Mouse (Mus musculus) heart, embryonic 16.5 days (tissue): ENCODE measurements around the gene Plekhj1. TPM values are rescaled to one million over a fixed set of nuclear protein-coding genes. Genes with fewer than 3 reads are reported as not detected.
"Not testable (repeated sequence)": the region's sequence is repeated elsewhere in the genome, so short reads cannot be mapped to it uniquely, and the experiment has no call there.

ENCODE experiments used
- ATAC-seq: fragments of 200-750 bp; cut with Nextera tagmentation; replicated peaks from 2 replicates; pipeline ENCODE4 v1.8.0; 2017; ENCODE audit warnings: moderate number of reproducible peaks; ENCODE audit not compliant: insufficient read depth, low FRiP score; ENCODE audit errors: extremely low read depth
- H3K27ac ChIP-seq: fragments of 300-500 bp; sonication (generic); 2 replicates; pipeline ENCODE4 v1.5.1; 2014; ENCODE audit warnings: mild to moderate bottlenecking, low read length, control low read depth, moderate library complexity
- H3K27me3 ChIP-seq: fragments of 300-500 bp; sonication (generic); 2 replicates; pipeline ENCODE4 v1.6.1; 2014; ENCODE audit warnings: low read length, mixed read lengths; ENCODE audit not compliant: control insufficient read depth, insufficient read depth
- H3K36me3 ChIP-seq: fragments of 300-500 bp; sonication (generic); 2 replicates; pipeline ENCODE4 v1.6.1; 2014; ENCODE audit not compliant: control insufficient read depth, insufficient read depth
- H3K4me1 ChIP-seq: fragments of 300-500 bp; sonication (generic); 2 replicates; pipeline ENCODE4 v1.6.1; 2014; ENCODE audit warnings: low read length, mixed read lengths; ENCODE audit not compliant: control insufficient read depth, insufficient read depth
- H3K4me2 ChIP-seq: fragments of 300-500 bp; sonication (generic); 2 replicates; pipeline ENCODE4 v1.6.1; 2014; ENCODE audit warnings: low read depth, mild to moderate bottlenecking, control low read depth, low read length
- H3K4me3 ChIP-seq: fragments of 300-500 bp; sonication (generic); 2 replicates; pipeline ENCODE4 v1.5.1; 2014; ENCODE audit warnings: mild to moderate bottlenecking, control low read depth, low read length
- H3K9ac ChIP-seq: fragments of 300-500 bp; sonication (generic); 2 replicates; pipeline ENCODE4 v1.6.1; 2014; ENCODE audit warnings: low read length, control low read depth
- H3K9me3 ChIP-seq: fragments of 300-500 bp; sonication (generic); replicated peaks from 2 replicates; pipeline ENCODE4 v1.6.1; 2016; ENCODE audit warnings: low read length; ENCODE audit not compliant: control insufficient read depth
- WGBS: fragments of 180-500 bp; shearing (Covaris S2); extraction: QIAGEN DNeasy Blood & Tissue Kit; methylation state at CpG from one replicate; pipeline ENCODE4 v1.1.7; 2014; 5-methylcytosine and 5-hydroxymethylcytosine counted together
- polyA plus RNA-seq: library from polyadenylated mRNA; unstranded; fragments of >200 nt; fragmentation: Nextera tagmentation; extraction: Ambion mirVana; gene quantifications from 2 replicates; pipeline ENCODE4 v1.2.1, GENCODE M21; 2015

The Plekhj1 gene
- polyA plus RNA-seq, 1 experiment from 2014 or later, result 79.4 TPM

- 0 out of 2 replicates have a peak overlapping the region, but pooled peaks have one; percentile 3 for H3K9ac ChIP-seq
- ATAC-seq, result no peak
- peaks cover 45% of the 10 kb centered on the region for H3K27me3 ChIP-seq
Observed at GRCm38 (mm10) chr10:80838346-80838912, 40.0 kb upstream of the Plekhj1 start.

GRCm38 (mm10) chr10:80837827-80838226 is 39.4 kb upstream of the Plekhj1 start:
- 12% methylated on average over 2 of the region's 2 CpGs for WGBS
- peaks cover 18% of the 10 kb centered on the region for H3K4me1 ChIP-seq
- H3K4me2 ChIP-seq, result 0 out of 2 replicates have a peak overlapping the region, but pooled peaks have one; percentile 10
- ATAC-seq, result peak; percentile 78
- no peak overlapping the region for H3K4me3 ChIP-seq
- H3K9ac ChIP-seq, result 0 out of 2 replicates have a peak overlapping the region, but pooled peaks have one; percentile 3
- H3K27ac ChIP-seq, result peak overlapping the region; percentile 71
- no peaks in the 10 kb centered on the region for H3K9me3 ChIP-seq
- peaks cover 42% of the 10 kb centered on the region for H3K27me3 ChIP-seq
- H3K36me3 ChIP-seq, result no peaks in the 10 kb centered on the region

More at GRCm38 (mm10) chr10:80838346-80838912, 40.0 kb upstream of the Plekhj1 start:
- H3K4me3 ChIP-seq, result no peak overlapping the region
- H3K4me1 ChIP-seq, result peaks cover 20% of the 10 kb centered on the region
- H3K9me3 ChIP-seq, result no peaks in the 10 kb centered on the region
- H3K36me3 ChIP-seq, result no peaks in the 10 kb centered on the region
- H3K27ac ChIP-seq, result peak overlapping the region; percentile 71
- no peak overlapping the region for H3K4me2 ChIP-seq
- WGBS, result 58% methylated on average over 2 of the region's 2 CpGs

GRCm38 (mm10) chr10:80836949-80837379 is 38.5 kb upstream of the Plekhj1 start:
- H3K27ac ChIP-seq, result no peak overlapping the region; the same call in none of the 2 replicates
- peaks cover 18% of the 10 kb centered on the region for H3K4me1 ChIP-seq
- H3K36me3 ChIP-seq, result no peaks in the 10 kb centered on the region
- H3K9me3 ChIP-seq, result no peaks in the 10 kb centered on the region
- 0 out of 2 replicates have a peak overlapping the region, but pooled peaks have one; percentile 33 for H3K9ac ChIP-seq
- 39% methylated on average over 7 of the region's 7 CpGs for WGBS
- H3K4me3 ChIP-seq, result no peak overlapping the region
- H3K27me3 ChIP-seq, result peaks cover 39% of the 10 kb centered on the region
- ATAC-seq, result no peak
- 0 out of 2 replicates have a peak overlapping the region, but pooled peaks have one; percentile 2 for H3K4me2 ChIP-seq

DNA sequence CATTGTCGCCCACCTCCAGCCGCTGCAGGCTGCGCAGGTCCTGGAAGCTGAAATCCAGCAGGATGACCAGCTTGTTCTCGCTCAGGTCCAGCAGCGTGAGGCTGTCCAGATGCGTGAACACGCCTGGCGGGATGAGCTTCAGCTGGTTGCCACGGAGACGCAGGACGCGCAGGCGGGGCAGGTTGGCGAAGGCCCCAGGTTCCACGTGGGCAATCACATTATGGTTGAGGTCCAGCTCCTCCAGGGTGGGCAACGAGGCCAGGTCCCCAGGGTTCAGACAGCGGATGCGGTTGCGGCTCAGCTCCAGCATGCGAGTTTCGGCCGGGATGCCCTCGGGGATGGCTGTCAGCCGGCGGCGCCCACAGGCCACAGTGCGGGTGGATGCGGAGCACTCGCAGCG is 37.2 kb upstream of the Plekhj1 start:
- ATAC-seq, result no peak
- Histone ChIP-seq H3K4me2 (no peak overlapping the region), H3K27me3 (peaks cover 34% of the 10 kb centered on the region), H3K4me1 (peaks cover 25% of the 10 kb centered on the region), H3K27ac (no peak overlapping the region), H3K4me3 (no peak overlapping the region), H3K9me3 (no peaks in the 10 kb centered on the region), H3K9ac (no peak overlapping the region), H3K36me3 (no peaks in the 10 kb centered on the region)
- WGBS, result 53% methylated on average over 30 of the region's 30 CpGs

DNA sequence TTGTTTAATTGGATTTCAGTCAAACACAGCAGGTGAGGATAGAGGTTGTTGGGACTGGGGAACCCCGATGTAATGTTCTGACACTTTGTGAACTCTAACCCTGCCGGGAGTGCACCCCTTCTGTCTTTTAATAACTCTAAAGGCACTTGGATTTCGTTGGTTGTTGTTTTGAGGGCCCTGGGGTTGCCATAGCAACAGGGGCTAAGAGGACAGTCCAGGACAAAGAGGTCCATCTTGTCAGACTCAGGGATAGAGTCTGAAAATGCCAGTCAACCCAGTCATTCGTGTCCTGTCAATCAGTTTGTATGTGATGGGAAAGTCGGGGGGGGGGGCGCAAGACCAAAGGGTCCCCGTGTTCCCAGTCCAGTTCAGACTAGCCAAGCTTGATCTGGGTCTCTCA is 34.4 kb upstream of the Plekhj1 start:
- H3K27ac ChIP-seq, result no peak overlapping the region
- 66% methylated on average over 7 of the region's 7 CpGs for WGBS
- H3K27me3 ChIP-seq, result peaks cover 34% of the 10 kb centered on the region
- H3K9ac ChIP-seq, result no peak overlapping the region
- H3K4me1 ChIP-seq, result peaks cover 38% of the 10 kb centered on the region
- no peaks in the 10 kb centered on the region for H3K9me3 ChIP-seq
- H3K36me3 ChIP-seq, result peaks cover 15% of the 10 kb centered on the region
- H3K4me3 ChIP-seq, result no peak overlapping the region
- no peak for ATAC-seq
- H3K4me2 ChIP-seq, result no peak overlapping the region

GRCm38 (mm10) chr10:80831136-80831535 is 32.7 kb upstream of the Plekhj1 start:
- 4% methylated on average over 9 of the region's 9 CpGs for WGBS
- no peak for ATAC-seq
- Histone ChIP-seq H3K27ac (no peak overlapping the region), H3K4me1 (peaks cover 29% of the 10 kb centered on the region), H3K9me3 (no peaks in the 10 kb centered on the region), H3K27me3 (peaks cover 30% of the 10 kb centered on the region), H3K4me2 (no peak overlapping the region), H3K9ac (no peak overlapping the region), H3K4me3 (no peak overlapping the region), H3K36me3 (peaks cover 15% of the 10 kb centered on the region)

- Histone ChIP-seq H3K4me2 (no peak overlapping the region), H3K27me3 (peaks cover 14% of the 10 kb centered on the region), H3K4me3 (no peak overlapping the region), H3K27ac (peak overlapping the region; percentile 18; the same call in 1 of the 2 replicates), H3K4me1 (peaks cover 31% of the 10 kb centered on the region), H3K36me3 (peaks cover 15% of the 10 kb centered on the region), H3K9ac (peak overlapping the region; percentile 29; the same call in 1 of the 2 replicates), H3K9me3 (no peaks in the 10 kb centered on the region)
- WGBS, result 35% methylated on average over 1 of the region's 1 CpGs
- ATAC-seq, result no peak
Observed at GRCm38 (mm10) chr10:80829359-80830278, 31.2 kb upstream of the Plekhj1 start.

DNA sequence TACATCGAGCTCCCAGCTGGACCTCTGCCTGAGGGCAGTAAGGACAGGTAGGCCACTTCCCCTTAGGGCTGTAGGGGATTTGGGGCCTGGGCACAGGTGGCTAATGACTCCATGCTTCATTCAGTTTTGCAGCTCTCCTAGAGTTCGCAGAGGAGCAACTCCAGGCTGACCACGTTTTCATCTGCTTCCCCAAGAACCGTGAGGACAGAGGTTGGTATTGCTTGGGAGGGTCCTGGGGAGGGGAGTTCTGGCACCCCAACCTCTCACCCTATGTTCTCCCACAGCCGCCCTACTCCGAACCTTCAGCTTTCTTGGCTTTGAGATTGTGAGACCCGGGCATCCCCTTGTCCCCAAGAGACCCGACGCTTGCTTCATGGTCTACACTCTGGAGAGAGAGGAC is 30.2 kb upstream of the Plekhj1 start:
- not testable (repeated sequence) for H3K27me3 ChIP-seq, H3K9me3 ChIP-seq, ATAC-seq, H3K27ac ChIP-seq, H3K9ac ChIP-seq
- Histone ChIP-seq H3K4me3 (peak overlapping the region; percentile 93), H3K36me3 (peaks cover 15% of the 10 kb centered on the region), H3K4me2 (peak overlapping the region; percentile 86; the same call in 1 of the 2 replicates), H3K4me1 (peaks cover 31% of the 10 kb centered on the region)
- 73% methylated on average over 8 of the region's 9 CpGs for WGBS
